Mouse (Mus musculus): Measurements from ENCODE around the gene Acad12.
"Not testable (repeated sequence)": the region's sequence is repeated elsewhere in the genome, so short reads cannot be mapped to it uniquely, and the experiment has no call there.

The Acad12 gene

DNA sequence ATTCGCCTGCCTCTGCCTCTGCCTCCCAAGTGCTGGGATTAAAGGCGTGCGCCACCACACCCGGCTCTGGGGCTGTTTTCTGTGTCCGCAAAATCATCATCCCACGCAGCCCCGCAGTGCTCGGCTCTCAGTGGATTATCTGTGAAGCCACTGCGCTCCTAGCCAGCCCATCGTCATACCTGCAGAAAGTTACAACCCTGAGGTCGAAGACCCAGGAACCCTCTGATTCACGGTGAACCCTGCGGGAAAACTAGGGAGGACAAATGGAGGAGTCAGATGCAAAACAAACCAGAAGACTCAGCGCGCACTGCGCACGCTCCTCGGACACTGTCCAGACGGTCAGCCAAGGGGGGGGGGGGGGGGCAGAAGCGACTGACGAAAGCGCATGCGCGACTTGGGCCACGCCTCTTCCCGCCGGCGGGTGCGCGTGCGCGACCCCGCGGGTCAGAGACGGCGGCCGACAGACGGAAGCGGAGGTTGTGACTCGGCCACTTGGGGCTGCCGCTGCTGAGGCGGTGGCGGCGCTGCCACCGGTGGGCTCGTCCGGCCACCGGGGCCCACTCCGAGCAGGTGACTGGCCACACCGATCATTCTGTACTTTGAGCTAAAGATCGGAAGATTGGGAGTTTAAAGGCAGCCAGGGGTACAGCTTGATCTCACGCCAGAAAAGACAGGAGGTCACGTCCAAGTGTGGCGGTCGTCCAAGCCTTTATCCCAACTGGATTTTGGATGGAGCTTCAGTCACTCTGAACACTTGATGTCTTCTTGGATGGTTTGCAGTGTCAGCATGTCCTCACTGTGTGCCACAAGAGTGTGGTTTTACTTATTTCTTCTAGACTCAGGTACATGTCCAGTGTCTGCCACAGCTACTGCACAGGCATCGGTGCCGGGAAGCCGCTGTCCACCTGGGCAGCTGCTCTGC lies at the start of gene Acad12:
Acad12 (minus strand) TSS at position 347 of the 922 bp plus-strand sequence.
- DNase-seq: peak; percentile 81

DNA sequence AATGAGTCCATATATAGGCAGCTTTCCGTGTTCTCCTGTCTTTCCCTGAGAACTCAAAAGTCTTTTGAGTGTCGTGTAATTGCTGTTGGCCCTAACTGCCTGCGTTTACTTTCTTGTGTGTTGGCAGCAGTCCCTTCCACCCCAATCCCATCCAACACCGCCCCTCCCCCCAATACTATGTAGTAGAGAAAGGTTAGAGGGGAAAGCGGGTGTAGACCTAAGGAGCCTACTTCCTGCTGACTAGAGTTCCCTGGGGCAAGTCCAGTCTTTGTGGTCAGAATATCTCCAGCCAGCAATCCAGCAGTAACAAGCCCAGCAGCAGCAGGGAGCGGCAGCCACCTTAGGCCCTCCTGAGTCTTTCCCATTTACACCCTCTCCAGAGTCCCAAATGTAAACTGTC lies 49.7 kb upstream of the Acad12 start:
- no peak for DNase-seq

DNA sequence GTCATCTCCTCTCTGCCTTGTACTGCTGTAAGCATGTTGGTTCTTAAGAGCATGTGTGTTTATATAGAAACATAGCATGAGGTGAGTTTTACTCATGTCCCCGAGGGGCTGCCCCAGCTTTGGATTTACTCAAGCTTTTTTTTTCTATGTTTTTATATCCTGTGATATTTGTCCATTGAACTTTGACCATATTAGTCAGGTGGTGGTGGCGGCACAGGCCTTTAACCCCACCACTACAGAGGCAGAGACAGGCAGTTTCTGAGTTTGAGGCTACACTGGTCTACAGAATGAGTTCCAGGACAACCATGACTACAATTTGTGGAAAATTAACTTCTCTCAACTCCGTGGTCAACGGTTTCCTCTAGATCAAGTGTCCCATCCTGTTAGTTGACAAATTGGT lies 48.3 kb upstream of the Acad12 start:
- DNase-seq: no peak

DNA sequence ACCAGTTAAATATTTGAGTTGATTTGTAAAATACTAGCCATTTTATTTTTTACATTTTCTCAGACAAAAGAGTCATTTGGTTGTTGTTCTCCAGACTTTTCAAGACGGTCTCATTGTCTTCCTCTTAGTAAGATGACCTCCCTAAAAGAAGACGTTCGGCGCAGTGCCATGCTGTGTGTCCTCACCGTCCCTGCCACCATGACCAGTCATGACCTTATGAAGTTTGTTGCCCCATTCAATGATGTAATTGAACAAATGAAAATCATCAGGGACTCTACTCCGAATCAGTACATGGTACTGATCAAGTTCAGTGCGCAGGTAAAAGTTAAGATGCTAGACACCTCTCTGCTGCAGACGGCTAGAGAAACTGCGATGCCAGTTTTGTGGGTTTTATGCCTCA lies 46.2 kb upstream of the Acad12 start:
- DNase-seq: no peak

DNA sequence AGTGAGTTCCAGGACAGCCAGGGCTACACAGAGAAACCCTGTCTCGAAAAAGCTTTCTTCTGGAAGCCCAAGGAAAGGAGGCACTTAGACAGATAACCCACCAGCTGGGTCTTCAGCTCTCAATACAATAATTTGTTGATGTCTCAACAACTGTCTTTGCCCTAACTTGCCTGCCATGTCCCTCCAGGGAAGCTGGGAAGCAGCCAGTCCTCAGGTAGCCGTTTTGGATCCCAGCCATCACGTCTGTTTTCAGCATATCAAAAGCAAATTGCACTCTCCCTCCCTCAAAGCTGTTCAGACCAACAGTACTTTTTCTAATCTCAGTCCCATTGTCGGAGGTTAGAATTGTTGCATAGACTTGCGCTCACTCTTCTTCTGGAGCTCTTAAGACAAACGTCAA lies 45.3 kb upstream of the Acad12 start:
- no peak for DNase-seq

DNA sequence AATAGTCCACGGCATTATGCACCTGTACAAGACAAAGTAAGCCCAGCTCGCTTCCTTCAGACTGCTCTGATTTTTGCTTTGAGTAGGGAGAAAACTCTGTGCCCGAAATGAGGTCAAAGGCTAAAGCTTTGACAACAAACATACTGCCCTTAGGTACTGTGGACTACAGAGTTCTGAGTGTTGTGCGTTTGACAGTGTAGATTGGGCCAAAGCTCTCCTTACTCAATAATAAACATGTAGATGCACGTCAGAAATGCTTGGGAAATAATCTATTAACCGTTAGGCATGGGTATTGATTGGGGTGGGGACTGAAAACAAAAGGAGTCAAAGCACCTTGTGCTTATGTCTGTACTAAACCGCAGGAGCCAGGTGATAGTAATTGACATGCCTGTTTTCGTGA lies 44.7 kb upstream of the Acad12 start:
- DNase-seq: no peak

DNA sequence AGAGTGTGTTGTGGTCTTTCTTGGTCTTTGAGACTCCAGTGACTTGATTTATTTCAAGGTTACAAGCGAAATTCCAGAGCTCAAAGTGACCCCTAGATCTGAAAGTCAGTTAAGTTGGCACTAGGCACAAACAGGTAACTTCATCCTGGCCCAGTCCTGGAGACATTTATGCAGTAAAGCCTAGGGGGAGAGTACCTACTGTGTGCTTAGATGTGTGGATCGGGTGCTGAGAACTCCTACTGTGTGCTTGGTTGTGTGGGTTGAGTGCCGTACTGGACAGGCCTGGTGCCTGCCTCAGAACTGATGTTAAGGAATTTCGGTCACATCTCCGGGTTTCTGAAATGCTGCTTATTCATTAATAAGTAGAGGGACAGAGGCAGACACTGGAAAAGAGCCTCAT lies 42.8 kb upstream of the Acad12 start:
- no peak for DNase-seq

DNA sequence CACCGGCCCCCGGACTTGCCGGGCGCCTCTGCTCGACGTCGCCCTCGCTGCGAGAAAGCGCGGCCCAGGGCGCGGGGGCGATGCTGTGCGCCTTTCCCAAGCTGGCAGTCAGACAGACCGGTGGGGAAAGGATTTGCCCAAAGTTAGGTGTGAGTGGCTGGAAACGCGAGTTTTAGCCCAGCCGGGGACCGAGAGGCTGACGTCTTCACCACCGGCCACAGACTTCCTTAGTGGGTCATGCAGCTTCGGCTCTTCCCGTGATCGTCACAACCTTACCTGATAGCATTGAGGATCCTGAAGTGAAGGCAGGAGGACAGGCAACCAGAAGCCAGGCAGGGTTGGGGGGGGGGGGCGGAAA lies 42.1 kb upstream of the Acad12 start:
- peak; percentile 47 for DNase-seq

DNA sequence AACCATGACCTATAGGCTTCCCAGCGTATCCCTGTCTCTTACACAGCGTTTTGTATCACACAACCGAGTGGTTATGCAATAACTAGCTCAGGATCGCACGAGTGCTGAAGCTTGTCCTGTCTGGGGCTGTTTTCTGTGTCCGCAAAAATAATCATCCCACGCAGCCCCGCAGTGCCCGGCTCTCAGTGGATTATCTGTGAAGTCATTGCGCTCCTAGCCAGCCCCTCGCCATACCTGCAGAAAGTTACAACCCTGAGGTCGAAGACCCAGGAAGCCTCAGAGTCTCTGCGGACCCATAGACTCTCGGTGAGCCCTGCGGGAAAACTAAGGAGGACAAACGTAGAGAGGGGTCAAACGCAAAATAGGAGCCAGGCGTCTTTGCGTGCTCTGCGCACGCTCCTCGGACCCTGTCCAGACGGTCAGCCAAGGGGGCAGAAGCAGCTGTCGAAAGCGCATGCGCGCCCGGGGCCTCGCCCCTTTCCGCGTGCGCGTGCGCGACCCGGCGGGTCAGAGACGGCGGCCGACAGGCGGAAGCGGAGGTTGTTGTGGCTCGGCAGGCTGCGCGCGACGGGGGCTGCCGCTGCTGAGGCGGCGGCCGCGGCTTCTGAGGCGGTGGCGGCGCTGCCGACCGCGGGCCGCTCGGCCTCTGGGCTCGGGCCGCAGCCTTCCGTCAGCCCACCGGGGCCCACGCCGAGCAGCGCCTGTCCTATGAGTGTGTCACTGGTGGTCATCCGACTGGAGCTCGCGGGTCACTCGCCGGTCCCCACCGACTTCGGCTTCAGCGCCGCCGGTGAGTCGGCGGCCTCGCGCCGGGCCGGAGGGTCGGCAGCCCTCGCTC lies 41.5 kb upstream of the Acad12 start, which contains the start of the genes Acad10 and Brap:
Acad10 (minus strand) TSS at position 456 of the 838 bp plus-strand sequence.
Brap (plus strand) TSS at position 505 of the 838 bp plus-strand sequence.
- peak; percentile 93 for DNase-seq

DNA sequence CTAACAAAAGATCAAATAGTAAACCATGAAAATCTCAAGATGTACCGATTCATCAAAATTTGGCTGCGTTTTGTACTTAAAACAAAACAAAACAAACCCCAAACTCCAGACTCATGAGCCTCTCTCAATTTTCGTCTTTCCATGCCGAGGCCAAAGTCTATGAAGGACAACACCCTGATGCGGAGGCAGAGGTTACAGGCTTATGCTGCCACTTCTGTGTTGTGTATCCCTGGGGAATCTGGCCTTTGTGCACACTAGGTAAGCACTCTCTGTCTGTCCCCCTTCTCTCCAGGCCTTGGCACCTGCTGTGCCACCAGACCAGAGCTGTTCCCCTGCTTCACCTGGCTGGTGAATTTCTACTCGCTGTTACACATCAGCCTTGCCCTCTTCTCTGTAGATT lies 38.9 kb upstream of the Acad12 start:
- not testable (repeated sequence) for DNase-seq

DNA sequence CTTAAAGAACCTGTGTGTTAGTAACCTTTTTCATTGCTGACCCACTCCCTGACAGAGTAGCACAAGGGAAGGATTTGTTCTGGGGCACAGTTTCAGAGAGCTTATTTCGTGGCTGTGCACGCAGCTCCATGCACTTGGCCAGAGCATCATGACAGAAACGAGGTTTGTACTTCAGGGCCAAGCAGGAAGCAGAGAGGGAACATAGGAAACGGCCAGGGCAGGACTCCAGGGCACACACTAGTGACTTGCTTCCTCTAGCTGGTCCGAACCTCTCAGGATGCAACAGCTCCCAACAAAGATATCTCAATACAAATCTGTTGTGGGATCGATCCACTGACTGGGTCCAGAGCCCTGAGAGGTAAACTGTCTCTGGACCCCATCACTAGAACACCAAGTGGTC lies 38.1 kb upstream of the Acad12 start:
- not testable (repeated sequence) for DNase-seq

DNA sequence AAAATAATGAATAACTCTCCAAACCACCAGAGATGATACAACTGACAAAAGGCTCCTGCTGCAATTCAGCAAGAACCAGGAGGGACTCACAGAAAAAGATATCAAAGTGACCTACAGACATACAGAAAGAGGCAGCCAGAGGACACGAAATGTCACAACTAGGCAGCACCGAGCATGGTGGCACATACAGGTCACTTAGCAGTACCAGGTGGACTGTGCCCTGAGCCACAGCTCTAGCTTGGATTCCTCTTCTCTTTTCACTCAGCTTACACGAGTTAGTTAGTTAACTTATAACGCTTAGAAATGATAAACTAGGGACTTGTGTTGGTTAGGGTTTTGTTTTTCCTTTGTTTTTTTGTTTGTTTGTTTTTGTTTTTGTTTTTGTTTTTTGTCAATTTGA lies 35.8 kb upstream of the Acad12 start:
- no peak for DNase-seq

DNA sequence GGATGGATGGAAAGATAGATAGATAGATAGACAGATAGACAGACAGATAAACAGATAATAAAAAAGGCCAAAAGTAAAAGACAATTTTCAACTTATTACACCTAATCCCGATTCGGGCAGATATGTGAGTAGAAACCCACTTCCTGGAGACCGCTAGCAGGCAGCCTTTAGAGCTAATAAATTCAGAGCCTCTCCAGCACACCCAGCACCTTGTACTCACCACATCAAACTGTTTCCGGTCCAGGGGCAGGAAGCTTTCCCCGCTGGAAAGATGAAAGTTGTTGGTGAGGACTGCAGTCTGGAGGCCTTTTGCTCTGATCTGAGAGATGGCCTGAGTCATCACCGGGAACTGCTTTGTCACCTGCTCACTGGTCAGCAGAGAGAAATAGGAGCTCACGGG lies 30.4 kb upstream of the Acad12 start:
- no peak for DNase-seq

DNA sequence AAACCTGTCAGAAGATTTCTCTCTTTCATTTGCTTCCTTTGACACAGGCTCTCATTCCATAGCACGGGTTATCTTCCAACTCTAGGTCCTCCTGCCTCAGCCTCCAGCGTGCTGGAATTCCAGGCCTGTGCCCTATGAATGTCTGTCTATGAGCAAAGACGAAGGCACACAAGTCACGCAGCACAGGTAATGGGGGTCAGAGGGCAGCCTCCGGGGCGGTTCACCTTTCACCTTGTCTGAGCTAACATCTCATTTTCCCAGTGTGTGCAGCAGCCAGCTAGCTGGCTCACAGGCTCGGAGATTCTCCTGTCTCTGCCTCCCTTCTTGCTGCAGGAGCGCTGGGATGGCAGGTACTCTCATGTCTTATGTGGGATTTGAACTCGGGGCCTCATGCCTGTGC lies 20.9 kb upstream of the Acad12 start:
- no peak for DNase-seq

DNA sequence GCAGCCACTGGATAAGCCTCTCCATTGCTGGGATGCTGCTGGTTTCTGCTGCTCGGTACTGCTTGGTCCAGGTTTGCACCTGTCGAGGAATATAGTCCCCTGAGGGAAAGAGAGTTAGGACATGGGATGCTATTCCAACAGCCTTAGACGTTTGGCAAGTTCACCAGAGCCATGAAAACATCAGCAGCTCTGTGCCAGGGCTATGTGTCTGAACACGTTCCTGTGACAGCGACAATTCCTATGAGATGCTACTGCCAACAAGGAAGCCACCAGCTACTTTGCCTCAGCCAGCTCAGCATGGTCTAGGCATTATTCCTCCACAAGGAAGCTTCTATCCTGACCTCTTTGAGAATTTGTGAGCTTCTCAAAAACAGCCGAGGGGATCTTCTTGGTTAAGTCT lies 18.6 kb upstream of the Acad12 start:
- DNase-seq: no peak

DNA sequence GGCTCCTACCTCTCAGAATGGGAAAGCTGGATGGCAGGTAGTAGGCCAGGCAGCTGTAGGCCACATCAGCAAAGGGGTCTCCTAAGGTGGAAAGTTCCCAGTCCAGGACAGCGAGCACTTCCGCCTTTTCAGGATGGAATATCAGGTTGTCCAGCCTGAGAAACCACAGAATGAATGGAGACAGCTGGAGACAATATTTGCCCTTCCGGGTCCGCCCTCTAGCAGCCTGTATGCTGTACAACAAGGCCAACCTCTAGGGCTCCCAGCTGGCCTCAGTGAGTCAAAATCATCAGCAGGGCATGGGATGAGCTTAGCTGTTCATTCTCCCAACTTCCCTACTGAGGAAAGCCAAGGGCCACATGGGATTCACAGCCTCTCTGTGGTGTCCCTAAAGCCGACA lies 15.9 kb upstream of the Acad12 start:
- no peak for DNase-seq

DNA sequence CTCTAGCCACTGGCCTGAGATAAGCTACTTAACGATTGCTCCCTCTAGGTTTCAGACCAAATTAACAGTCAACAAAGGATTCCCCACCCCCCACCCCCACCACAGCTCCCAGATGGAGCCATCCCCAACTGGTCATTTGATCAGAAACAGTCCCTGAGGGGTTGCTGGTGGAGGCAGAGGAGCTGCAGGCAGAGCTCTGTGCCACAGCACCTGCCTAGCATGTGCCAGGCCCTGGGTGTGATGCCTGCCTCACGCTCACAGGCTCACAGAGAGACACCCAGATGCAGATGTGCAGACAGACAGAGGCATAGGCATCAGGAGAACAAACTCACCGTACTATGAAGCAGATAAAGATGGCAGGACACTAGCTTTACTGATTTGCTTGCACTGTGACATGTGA lies 14.1 kb upstream of the Acad12 start:
- no peak for DNase-seq

DNA sequence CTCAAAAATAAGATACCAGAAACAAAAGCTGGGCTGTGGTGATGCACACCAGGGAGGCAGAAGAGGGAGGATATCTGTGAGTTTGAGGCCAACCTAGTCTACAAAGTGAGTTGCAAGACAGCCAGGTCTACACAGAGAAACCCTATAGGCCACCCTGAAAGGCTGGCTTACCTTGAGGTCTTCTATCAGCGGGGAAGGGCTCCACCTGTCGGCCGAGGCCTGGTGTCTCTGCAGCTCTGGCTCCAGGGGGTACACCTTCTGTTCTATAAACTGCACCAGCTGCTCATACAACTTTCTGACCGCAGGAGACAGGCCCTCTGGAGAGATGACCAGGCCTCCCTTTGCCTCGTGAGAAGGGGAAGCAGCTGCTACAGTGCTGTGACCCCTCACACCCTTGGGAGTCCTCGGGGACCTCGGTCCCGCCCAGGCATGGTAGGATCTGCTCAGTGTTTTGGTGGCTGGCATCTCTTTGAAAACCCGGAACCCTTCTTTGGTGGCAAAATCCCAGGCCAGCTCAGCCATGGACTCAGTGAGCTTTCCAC lies 12.4 kb upstream of the Acad12 start:
- DNase-seq: peak; percentile 28

DNA sequence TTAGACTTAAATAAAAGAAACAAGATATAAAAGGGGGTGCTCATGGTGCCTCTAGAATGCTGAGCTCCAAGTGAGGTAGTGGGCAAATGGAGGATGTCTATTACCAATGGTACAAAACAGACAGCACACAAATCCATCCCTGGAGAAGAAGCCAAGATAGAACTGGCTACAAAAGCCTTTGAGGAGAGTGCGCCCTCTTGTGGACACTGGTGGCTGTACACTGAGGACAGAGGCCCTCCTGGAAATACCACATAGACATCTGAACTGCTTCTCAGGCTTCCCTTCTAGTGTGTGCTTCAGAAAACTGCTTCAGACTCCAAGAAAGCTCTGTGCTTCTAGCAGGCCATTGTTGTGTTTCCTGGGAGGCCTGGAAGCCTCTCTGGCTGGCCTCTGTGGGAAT lies 9.1 kb upstream of the Acad12 start:
- DNase-seq: peak; percentile 83

DNA sequence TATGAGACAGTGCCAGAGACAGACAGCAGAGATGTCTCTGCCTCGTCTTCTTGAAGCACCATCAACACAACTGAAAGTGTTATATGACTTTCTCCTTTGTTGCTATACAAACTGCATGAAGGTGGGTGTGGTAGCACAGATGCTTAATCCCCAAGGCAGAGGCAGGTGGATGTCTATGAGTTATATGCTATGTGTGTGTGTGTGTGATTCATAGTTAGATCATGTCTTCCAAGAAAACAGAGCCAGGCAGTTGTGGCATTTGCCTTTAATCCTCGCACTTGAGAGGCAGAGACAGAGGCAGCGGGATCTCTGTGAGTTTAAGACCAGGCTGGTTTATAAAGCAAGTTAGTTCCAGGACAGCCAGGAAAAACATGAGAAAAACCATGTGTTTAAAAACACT lies 4.5 kb upstream of the Acad12 start:
- no peak for DNase-seq

DNA sequence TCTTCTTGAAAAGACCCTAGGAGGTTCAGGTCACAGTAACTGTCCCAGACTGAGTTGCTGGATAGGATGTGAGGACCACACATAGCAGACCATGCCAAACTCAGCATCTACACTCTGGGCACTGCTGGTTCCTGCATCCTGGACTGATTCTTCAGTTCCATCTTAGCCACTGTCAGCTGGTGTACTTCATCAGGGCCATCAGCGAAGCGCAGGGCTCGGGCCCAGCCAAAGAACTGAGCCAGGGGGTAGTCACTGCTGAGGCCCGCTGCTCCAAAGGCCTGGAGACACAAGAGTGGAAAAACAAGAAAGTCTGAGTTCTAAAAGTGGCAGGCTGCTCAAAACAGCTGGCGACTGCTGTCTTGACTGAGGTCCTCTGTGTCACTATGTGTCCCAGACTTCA lies 2.4 kb upstream of the Acad12 start:
- DNase-seq: no peak

DNA sequence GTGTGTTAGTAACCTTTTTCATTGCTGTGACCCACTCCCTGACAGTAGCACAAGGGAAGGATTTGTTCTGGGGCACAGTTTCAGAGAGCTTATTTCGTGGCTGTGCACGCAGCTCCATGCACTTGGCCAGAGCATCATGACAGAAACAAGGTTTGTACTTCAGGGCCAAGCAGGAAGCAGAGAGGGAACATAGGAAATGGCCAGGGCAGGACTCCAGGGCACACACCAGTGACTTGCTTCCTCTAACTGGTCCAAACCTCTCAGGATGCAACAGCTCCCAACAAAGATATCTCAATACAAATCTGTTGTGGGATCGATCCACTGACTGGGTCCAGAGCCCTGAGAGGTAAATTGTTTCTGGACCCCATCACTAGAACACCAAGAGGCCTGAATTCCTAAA lies 3.8 kb downstream of the Acad12 start:
- DNase-seq: not testable (repeated sequence)

DNA sequence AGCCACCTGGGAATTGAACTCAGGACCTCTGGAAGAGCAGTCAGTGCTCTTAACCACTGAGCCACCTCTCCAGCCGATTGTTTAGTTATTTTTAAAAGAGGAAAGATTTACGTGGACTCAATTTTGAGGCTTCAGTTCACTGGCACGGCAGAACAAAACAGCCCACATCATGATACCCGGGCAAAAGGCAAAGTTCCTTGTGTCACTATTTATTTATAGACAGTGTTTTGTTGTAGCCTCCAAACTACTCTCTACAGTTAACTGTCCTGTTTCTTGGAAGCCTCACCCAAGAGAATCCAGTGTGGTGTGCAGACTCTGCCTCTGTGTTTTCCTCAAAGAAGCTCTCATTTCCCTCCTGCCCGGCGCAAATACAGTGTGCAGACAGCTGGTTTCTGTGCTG lies 6.7 kb downstream of the Acad12 start:
- DNase-seq: no peak

All from thymus, postnatal 14 days (tissue).